In the genomic region with DNA sequence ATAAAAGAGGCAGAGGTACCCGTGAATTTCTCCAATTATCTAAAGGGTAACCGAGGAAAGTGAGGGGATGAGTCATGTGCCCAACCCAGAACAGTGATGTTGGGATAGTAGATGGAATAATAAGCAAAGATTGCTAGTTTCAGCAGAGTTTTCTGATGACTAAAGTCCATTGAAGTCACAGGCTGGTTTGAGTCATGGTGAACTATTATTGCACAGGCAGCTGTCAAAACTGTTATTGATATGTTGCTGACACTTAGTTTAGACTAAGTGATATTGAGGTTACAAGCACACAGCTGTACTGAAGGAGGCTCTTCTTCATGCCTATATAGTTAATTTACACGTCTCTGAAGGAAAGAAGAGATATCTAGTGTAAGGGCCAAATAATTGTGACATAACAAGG, we compare ENCODE assay signal across 16 mouse cellular contexts.
"Had no signal": no experiment of that assay in that cellular context is flagged by ENCODE, and none has a peak within 500 bp of the region (broad histone marks: within the 10 kb centered on the region; RNA-seq: fewer than 3 reads in every experiment).

No protein-coding gene starts in this region.

- H3K27me3 ChIP-seq: neural tube, embryonic 12.5 days; neural tube, embryonic 13.5 days; neural tube, embryonic 15.5 days; stomach, embryonic 15.5 days had no signal

- H3K9me3 ChIP-seq: neural tube, embryonic 12.5 days; neural tube, embryonic 13.5 days; neural tube, embryonic 15.5 days; stomach, embryonic 15.5 days had no signal

- H3K9ac ChIP-seq: neural tube, embryonic 12.5 days; neural tube, embryonic 13.5 days; neural tube, embryonic 15.5 days; stomach, embryonic 15.5 days had no signal

- H3K4me3 ChIP-seq: neural tube, embryonic 12.5 days; neural tube, embryonic 13.5 days; neural tube, embryonic 15.5 days; stomach, embryonic 15.5 days had no signal

- H3K4me2 ChIP-seq: neural tube, embryonic 12.5 days; neural tube, embryonic 13.5 days; neural tube, embryonic 15.5 days; stomach, embryonic 15.5 days had no signal

- H3K4me1 ChIP-seq: neural tube, embryonic 12.5 days; neural tube, embryonic 13.5 days; neural tube, embryonic 15.5 days; stomach, embryonic 15.5 days had no signal

- H3K36me3 ChIP-seq: neural tube, embryonic 12.5 days; neural tube, embryonic 13.5 days; neural tube, embryonic 15.5 days; stomach, embryonic 15.5 days had no signal

- H3K27ac ChIP-seq: neural tube, embryonic 12.5 days; neural tube, embryonic 13.5 days; neural tube, embryonic 15.5 days; stomach, embryonic 15.5 days; stomach, postnatal 0 days had no signal

- DNase-seq: retina, postnatal 1 day; right cerebral cortex, adult 18-20 months; right cerebral cortex, postnatal 14 days; right cerebral cortex, postnatal 25 days; right cerebral cortex, postnatal 4 days; spleen, adult 18-20 months; thymus, adult 18-20 months; thymus, adult 2 months; thymus, postnatal 14 days; thymus, postnatal 25 days; thymus, postnatal 36 days had no signal
